Mouse (Mus musculus) thymus, adult 2 months (tissue): Measurements from ENCODE around the gene Gatc.

Experiments
- CTCF ChIP-seq: fragments of 200-500 bp; IDR thresholded peaks from 2 replicates; pipeline ENCODE4 v1.5.1; 2012; ENCODE audit warnings: mild to moderate bottlenecking, control low read depth, low read length, moderate library complexity, borderline replicate concordance; ENCODE audit not compliant: control insufficient read depth, poor library complexity, insufficient read depth; ENCODE audit errors: extremely low read depth
- POLR2A ChIP-seq: fragments of 200-500 bp; IDR thresholded peaks from 2 replicates; pipeline ENCODE4 v1.6.1; 2012; ENCODE audit warnings: mild to moderate bottlenecking, low read length, control low read depth, moderate library complexity; ENCODE audit not compliant: control insufficient read depth, poor library complexity, insufficient read depth; ENCODE audit errors: extremely low read depth

DNA sequence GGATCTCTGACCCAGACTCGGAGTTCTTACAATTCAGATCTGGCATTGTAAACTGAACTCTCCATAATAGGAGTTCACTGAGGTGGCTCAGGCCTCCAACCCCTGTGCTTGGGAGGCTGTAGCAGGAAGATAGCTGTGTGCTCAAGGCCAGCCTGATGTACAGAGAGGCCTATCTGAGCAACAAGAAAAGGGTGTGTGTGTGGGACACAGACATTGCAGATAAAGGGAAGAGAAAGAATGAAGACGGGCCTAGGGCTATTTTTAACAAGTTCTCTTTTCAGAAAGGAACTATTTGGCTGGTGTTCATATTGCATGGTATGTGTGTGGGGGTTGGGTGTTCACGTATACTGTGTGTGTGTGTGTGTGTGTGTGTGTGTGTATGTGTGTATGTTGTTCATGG, 7.4 kb downstream of the Gatc start:
- TF ChIP-seq CTCF: no peak
- TF ChIP-seq POLR2A: no peak
